Mouse (Mus musculus) lung, postnatal 25 days (tissue): ENCODE data around the gene Itgb5.

Source experiments
- DNase-seq: peaks from one replicate; pipeline ENCODE4 v3.0.0; 2022; ENCODE audit warnings: low spot score

Gene Itgb5

GRCm38 (mm10) chr16:33940095-33940494, 110.6 kb downstream of the Itgb5 start:
- no peak for DNase-seq

GRCm38 (mm10) chr16:33941271-33941781, 111.9 kb downstream of the Itgb5 start:
- DNase-seq, result no peak

GRCm38 (mm10) chr16:33942341-33942740, 112.9 kb downstream of the Itgb5 start:
- no peak for DNase-seq

DNA sequence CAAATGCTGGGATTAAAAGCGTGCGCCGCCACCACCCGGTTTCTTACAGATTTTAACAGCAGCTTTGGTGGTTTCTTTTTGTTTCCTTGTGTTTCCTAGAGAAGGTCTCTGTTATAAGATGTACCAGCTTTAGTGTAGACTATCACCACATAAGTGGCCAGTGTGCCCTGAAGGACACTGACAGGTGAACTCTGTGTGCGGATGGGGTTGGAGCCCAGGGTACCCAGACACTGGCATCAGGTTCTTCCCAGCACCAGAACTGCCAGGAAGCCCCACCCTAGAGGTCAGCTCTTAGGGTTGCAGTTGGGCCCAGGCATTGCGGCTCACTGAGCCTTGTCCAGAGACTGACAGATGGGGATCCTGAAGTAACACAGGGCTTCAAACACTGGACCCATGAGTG, 113.9 kb downstream of the Itgb5 start:
- DNase-seq, result no peak

- no peak for DNase-seq
Observed at GRCm38 (mm10) chr16:33944126-33944525, 114.7 kb downstream of the Itgb5 start.

DNA sequence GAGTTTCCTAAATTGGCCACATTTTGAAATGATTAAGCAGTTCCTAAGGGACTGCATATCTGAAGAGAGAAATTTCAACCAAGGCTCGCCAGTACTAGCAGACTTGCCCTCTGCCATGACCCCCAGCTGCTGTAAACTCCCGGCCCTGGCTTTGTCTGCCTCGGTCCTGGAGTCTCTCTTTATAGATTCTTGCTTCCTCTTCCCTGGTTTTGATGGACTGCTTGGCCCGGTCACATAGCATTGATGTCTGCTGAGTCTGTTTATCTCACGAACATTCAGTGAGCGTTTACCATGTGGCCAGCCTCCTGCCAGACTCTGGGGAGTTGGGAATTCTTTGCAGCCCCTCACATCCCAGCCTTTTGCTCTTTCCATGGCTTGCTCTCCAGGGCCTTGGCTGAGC, 115.3 kb downstream of the Itgb5 start:
- DNase-seq, result no peak

DNA sequence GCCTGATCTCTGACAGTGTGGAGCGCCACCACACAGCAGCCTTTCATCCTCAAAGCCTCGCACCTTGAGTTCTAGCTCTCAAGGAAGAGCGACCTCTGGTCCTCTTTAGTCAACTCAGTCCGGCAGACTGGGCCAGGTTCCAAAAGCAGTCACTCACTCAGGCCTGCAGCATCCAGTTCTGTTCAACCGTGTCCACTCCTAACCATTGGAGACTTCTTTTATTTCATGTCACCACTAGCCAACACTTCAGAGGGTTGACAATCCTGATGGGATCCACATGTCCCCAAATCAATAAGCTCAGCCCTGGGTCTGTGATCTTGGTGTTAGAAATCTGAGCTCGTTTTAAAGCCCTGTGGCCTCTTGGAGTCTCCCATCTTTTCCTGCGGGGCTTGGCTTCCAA, 116.6 kb downstream of the Itgb5 start:
- DNase-seq, result no peak

GRCm38 (mm10) chr16:33947664-33948571, 118.5 kb downstream of the Itgb5 start:
- DNase-seq, result no peak

- no peak for DNase-seq
Observed at GRCm38 (mm10) chr16:33950386-33950785, 120.9 kb downstream of the Itgb5 start.

DNA sequence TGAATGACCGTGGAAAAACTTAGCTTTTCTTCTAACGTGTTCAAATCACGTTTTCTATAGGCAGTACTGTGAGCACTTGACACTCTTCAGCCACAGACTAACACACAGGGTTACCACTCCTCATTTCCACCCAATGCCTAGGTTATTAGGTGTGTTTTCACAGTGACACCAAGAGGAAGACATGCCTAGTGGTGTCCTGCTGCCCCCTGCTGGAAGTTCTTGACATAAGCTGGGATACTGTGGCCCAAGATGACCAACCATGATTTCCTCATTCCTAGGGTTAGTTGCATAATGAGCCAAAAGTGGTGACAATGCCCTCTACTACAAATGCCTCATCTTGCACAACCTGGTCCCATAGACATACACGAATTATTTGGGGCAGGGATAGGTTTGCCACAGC, 121.4 kb downstream of the Itgb5 start:
- peak; percentile 92 for DNase-seq

- DNase-seq, result no peak
Observed at GRCm38 (mm10) chr16:33953008-33953407, 123.5 kb downstream of the Itgb5 start.

- no peak for DNase-seq
Observed at GRCm38 (mm10) chr16:33954793-33955192, 125.3 kb downstream of the Itgb5 start.

GRCm38 (mm10) chr16:33963509-33963908, 134.0 kb downstream of the Itgb5 start:
- DNase-seq, result no peak

DNA sequence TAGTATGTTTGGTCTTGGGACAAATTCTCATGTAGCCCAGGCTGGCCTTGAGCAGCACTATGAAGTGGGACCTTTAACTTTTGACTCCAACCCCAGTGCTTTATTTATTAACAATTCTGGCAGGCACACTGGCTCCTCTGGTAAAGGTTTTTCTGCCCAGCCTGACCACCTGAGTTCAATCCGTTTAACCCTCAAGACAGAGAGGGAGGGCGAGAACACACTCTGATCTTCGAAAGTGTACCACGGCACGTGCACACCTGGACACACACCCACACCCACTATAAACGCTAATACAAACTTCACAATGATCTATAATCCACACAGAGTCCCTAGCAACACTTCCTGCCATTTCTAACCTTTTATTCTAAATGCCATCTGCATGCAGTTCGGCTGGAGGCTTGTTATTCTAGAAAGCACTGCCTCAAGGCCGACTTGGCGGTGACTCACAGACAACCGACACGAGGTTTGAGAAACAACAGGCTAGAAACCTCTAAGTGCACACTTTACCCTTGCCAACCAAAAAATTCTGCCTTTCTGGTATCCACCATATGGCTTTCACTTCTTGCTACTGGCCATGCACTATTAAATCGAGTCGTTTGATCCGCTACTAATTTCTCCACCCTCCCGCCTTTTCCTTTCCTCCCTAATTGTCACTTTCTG, 136.5 kb downstream of the Itgb5 start:
- DNase-seq, result no peak

- DNase-seq, result peak; percentile 81
Observed at GRCm38 (mm10) chr16:33966538-33967282, 137.2 kb downstream of the Itgb5 start, which contains the start of gene Umps. TSS of gene Umps (minus strand) at chr16:33967038.

DNA sequence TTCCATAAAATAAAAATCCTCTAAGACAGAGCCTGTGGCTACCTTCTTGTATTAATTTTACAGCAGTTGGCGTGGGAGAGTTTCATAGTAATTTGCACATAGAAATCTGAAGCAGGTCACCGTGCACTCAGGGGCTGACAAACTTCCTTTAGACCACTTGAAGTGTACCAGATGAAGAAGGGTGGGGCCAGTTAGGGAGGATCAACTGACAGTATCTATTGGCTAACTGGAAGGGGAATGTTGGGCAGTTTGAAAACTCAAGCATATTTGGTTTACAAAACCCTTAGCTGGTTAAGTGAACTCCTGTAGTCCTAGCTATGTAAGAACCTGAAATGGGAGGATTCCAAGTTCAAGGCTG, 137.8 kb downstream of the Itgb5 start:
- no peak for DNase-seq

DNA sequence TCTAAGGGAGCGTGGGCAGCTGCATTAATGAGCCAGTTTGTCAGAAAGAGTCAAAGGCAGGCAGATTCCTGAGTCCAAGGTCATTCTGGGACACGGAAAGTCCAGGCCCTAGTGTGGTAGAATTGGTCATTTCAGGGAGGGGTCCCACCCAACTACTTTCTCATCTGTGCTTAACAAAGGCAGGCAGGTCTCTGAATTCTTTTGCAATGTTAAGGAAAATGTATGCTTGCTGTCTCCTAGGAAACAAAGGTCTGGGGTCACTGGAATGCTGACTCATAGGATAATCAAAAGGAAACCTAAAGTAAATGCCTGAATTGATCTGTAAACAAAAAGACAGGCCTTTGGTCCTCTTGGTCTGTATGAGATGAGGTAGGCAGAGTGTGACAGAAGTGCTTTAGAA, 150.4 kb downstream of the Itgb5 start:
- DNase-seq, result no peak

GRCm38 (mm10) chr16:33983712-33984111, 154.2 kb downstream of the Itgb5 start:
- DNase-seq, result no peak

- DNase-seq, result no peak
Observed at GRCm38 (mm10) chr16:33985372-33985771, 155.9 kb downstream of the Itgb5 start.

DNA sequence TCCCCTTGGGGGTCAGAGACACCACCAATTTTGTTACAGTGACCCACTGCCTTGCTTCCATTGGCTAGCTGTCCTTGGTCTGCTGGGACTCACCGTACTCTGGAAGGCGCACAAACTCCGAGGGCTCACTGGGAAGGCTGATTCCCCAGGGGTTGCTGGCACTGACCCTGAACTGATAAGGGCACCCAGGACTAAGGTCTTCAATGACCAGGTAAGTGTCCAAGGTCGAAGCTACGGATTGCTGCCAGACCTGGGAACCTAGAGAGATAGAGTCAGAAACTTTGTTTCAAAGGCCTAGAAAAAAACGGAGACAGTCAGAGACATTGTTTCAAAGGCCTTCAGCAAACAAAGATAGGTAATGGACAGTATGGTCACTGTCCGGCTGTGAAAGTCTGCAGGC, 157.5 kb downstream of the Itgb5 start:
- no peak for DNase-seq

DNA sequence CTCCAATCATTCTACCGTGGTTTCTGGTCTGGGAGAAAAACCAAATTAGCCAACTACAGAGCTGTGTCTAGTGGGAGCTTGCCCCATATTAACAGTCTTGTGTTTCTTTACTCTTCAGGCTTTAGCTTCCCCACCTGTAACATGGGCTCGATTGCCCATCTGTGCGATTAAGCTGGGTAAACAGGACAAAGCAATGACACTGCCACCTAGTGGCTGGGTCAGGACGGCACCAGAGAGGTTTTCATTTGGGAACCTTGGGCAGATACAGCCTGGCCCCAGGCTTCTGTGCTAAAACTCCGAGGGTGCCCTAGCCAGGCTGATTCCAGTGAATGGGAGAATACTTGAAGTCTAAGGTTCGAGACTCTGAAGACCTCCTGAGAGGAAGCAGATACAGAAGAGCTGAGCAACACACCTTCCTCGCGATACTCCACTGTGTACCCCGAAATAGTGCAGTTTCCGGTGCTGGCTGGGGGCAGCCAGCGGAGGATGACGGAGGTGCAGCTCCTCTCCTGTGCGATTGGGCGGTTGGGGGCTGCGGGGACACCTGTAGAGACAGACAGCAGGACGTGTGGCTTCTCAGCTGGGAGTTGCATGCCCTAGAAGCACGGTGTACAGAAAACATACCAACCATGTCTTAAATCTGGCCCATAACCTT, 159.0 kb downstream of the Itgb5 start:
- DNase-seq, result peak; percentile 48

DNA sequence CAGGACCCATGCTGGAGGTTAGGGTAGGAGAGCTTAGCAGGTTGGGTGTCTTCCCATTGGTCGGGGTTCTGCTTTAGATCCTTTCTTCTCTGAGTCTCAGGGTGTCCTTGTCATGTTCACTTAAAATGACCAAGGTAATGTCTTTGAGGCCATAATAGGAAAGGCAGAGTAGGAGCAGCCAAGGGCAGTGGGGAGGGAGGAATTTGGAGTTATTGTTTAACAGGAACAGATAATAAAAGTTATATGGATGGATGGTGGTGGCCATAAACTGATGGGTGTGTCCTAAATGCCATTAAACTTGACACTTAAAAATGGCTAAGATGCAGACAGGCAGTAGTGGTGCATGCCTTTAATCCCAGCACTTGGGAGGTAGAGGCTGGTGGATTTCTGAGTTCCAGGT, 159.6 kb downstream of the Itgb5 start:
- no peak for DNase-seq
